13 mouse cellular contexts compared by ENCODE assay signal in genomic region chr6:128996054-128996767, GRCm38 (mm10). TPM values are rescaled to one million over a fixed set of nuclear protein-coding genes. Genes with fewer than 3 reads are reported as not detected.
A peak's percentile ranks its signal among the peaks of the same experiment; 100 is the strongest.
DNase-seq lines count a peak whose midpoint lies in the region; ATAC-seq and TF ChIP-seq lines count a peak whose summit lies in the region.
"Had no signal": no experiment of that assay in that cellular context is flagged by ENCODE, and none has a peak within 500 bp of the region (broad histone marks: within the 10 kb centered on the region; RNA-seq: fewer than 3 reads in every experiment).

No protein-coding gene starts in this region.

- no peak overlapping the region for H3K4me3 ChIP-seq in hindbrain, postnatal 0 days (ENCODE audit: low read length)
- H3K4me3 ChIP-seq in hindbrain, embryonic 11.5 days (ENCODE audit: low read depth, low read length): no peak overlapping the region
- peak overlapping the region; percentile 1; the same call in 1 of the 2 replicates for H3K4me3 ChIP-seq in intestine, embryonic 16.5 days (ENCODE audit: low read length)
- no peak overlapping the region for H3K4me3 ChIP-seq in neural tube, embryonic 15.5 days (replicated peaks)
- H3K4me3 ChIP-seq in forebrain, embryonic 11.5 days (ENCODE audit: low read depth, low read length): no peak overlapping the region
- H3K4me3 ChIP-seq: midbrain, embryonic 10.5 days had no signal

- no peaks in the 10 kb centered on the region for H3K27me3 ChIP-seq in hindbrain, postnatal 0 days (ENCODE audit: insufficient read depth, low read length)
- no peaks in the 10 kb centered on the region for H3K27me3 ChIP-seq in hindbrain, embryonic 11.5 days (ENCODE audit: control insufficient read depth, insufficient read depth, low read length)
- no peaks in the 10 kb centered on the region for H3K27me3 ChIP-seq in intestine, embryonic 16.5 days (replicated peaks; ENCODE audit: control insufficient read depth, insufficient read depth, low read length)
- H3K27me3 ChIP-seq in neural tube, embryonic 15.5 days (replicated peaks): no peaks in the 10 kb centered on the region; the same call in 1 of the 2 replicates
- no peaks in the 10 kb centered on the region; the same call in 1 of the 2 replicates for H3K27me3 ChIP-seq in forebrain, embryonic 11.5 days (ENCODE audit: control insufficient read depth, insufficient read depth, low read length)

- no peak overlapping the region for H3K27ac ChIP-seq in hindbrain, postnatal 0 days
- H3K27ac ChIP-seq in hindbrain, embryonic 11.5 days (ENCODE audit: low read depth, low read length): no peak overlapping the region
- peak overlapping the region; percentile 87 for H3K27ac ChIP-seq in intestine, embryonic 16.5 days (ENCODE audit: low read length)
- no peak overlapping the region for H3K27ac ChIP-seq in neural tube, embryonic 15.5 days (replicated peaks)
- H3K27ac ChIP-seq in forebrain, embryonic 11.5 days (ENCODE audit: low read depth, low read length): no peak overlapping the region
- H3K27ac ChIP-seq: midbrain, embryonic 10.5 days had no signal

- WGBS in hindbrain, postnatal 0 days: 74% methylated on average over 3 of the region's 3 CpGs
- 81% methylated on average over 3 of the region's 3 CpGs for WGBS in hindbrain, embryonic 11.5 days
- WGBS in intestine, embryonic 16.5 days: 53% methylated on average over 3 of the region's 3 CpGs
- WGBS in neural tube, embryonic 15.5 days: 56% methylated on average over 3 of the region's 3 CpGs
- WGBS in forebrain, embryonic 11.5 days: 68% methylated on average over 3 of the region's 3 CpGs

- TF ChIP-seq CTCF in hindbrain, postnatal 0 days (IDR thresholded peaks at IDR 0.05; ENCODE audit: low read depth): no peak

- H3K36me3 ChIP-seq in hindbrain, postnatal 0 days (ENCODE audit: insufficient read depth, low read length): no peaks in the 10 kb centered on the region
- H3K36me3 ChIP-seq in hindbrain, embryonic 11.5 days (ENCODE audit: control insufficient read depth, insufficient read depth, low read length): no peaks in the 10 kb centered on the region
- no peaks in the 10 kb centered on the region for H3K36me3 ChIP-seq in intestine, embryonic 16.5 days (ENCODE audit: control insufficient read depth, insufficient read depth, low read length)
- no peaks in the 10 kb centered on the region for H3K36me3 ChIP-seq in neural tube, embryonic 15.5 days
- no peaks in the 10 kb centered on the region for H3K36me3 ChIP-seq in forebrain, embryonic 11.5 days (ENCODE audit: control insufficient read depth, insufficient read depth, low read length)
- H3K36me3 ChIP-seq: midbrain, embryonic 10.5 days had no signal

- DNase-seq in hindbrain, postnatal 0 days (ENCODE audit: low spot score): peak; percentile 11
- no peak for DNase-seq in hindbrain, embryonic 11.5 days (ENCODE audit: low spot score)
- peak; percentile 17 for DNase-seq in Muller cell, postnatal 12 days (ENCODE audit: inconsistent ontology term)
- no peak for DNase-seq in urinary bladder, postnatal 10 days (ENCODE audit: low spot score)
- no peak for DNase-seq in embryo, embryonic 10.5 days (ENCODE audit: low spot score)
- no peak for DNase-seq in forebrain, embryonic 11.5 days (ENCODE audit: low spot score)
- DNase-seq: adrenal gland, adult 8-10 months; cerebellum, adult 9-10 months had no signal

- no peak for ATAC-seq in hindbrain, postnatal 0 days
- no peak for ATAC-seq in hindbrain, embryonic 11.5 days (ENCODE audit: low FRiP score)
- peak; percentile 22 for ATAC-seq in intestine, embryonic 16.5 days
- ATAC-seq in neural tube, embryonic 15.5 days (ENCODE audit: low FRiP score): no peak
- no peak for ATAC-seq in forebrain, embryonic 11.5 days (replicated peaks; ENCODE audit: low FRiP score)

- no peaks in the 10 kb centered on the region for H3K4me1 ChIP-seq in hindbrain, postnatal 0 days (ENCODE audit: insufficient read depth, low read length)
- H3K4me1 ChIP-seq in hindbrain, embryonic 11.5 days (replicated peaks; ENCODE audit: control insufficient read depth, insufficient read depth, low read length): no peaks in the 10 kb centered on the region
- H3K4me1 ChIP-seq in intestine, embryonic 16.5 days (ENCODE audit: control insufficient read depth, insufficient read depth, low read length): peaks cover 7% of the 10 kb centered on the region; the same call in 1 of the 2 replicates
- H3K4me1 ChIP-seq in neural tube, embryonic 15.5 days: peaks cover 12% of the 10 kb centered on the region; the same call in 1 of the 2 replicates
- no peaks in the 10 kb centered on the region; the same call in 1 of the 2 replicates for H3K4me1 ChIP-seq in forebrain, embryonic 11.5 days (replicated peaks; ENCODE audit: control insufficient read depth, insufficient read depth, low read length)

- H3K9ac ChIP-seq in hindbrain, postnatal 0 days (replicated peaks; ENCODE audit: low read length): no peak overlapping the region
- no peak overlapping the region for H3K9ac ChIP-seq in hindbrain, embryonic 11.5 days (ENCODE audit: low read depth, low read length)
- H3K9ac ChIP-seq in intestine, embryonic 16.5 days (ENCODE audit: low read depth, low read length): peak overlapping the region; percentile 33; the same call in 1 of the 2 replicates
- H3K9ac ChIP-seq in neural tube, embryonic 15.5 days (replicated peaks): no peak overlapping the region
- H3K9ac ChIP-seq in forebrain, embryonic 11.5 days (ENCODE audit: low read length): no peak overlapping the region

- H3K4me2 ChIP-seq in hindbrain, postnatal 0 days (ENCODE audit: low read depth, low read length): no peak overlapping the region
- no peak overlapping the region for H3K4me2 ChIP-seq in hindbrain, embryonic 11.5 days (replicated peaks; ENCODE audit: low read depth, low read length)
- H3K4me2 ChIP-seq in intestine, embryonic 16.5 days (ENCODE audit: low read depth, low read length): peak overlapping the region; percentile 24
- H3K4me2 ChIP-seq in neural tube, embryonic 15.5 days: peak overlapping the region; percentile 43
- no peak overlapping the region for H3K4me2 ChIP-seq in forebrain, embryonic 11.5 days (ENCODE audit: low read depth, low read length, severe bottlenecking)

- no peaks in the 10 kb centered on the region for H3K9me3 ChIP-seq in hindbrain, postnatal 0 days (ENCODE audit: low read length)
- H3K9me3 ChIP-seq in hindbrain, embryonic 11.5 days (ENCODE audit: control insufficient read depth, low read length): no peaks in the 10 kb centered on the region
- no peaks in the 10 kb centered on the region for H3K9me3 ChIP-seq in intestine, embryonic 16.5 days (ENCODE audit: control insufficient read depth, low read length)
- no peaks in the 10 kb centered on the region for H3K9me3 ChIP-seq in neural tube, embryonic 15.5 days (replicated peaks)
- no peaks in the 10 kb centered on the region for H3K9me3 ChIP-seq in forebrain, embryonic 11.5 days (ENCODE audit: control insufficient read depth, low read length)
- H3K9me3 ChIP-seq: midbrain, embryonic 10.5 days had no signal

RNA-seq across cellular contexts. Expression of gene Klrb1f, which starts 49.5 kb away (rescaled TPM):
- not detected in 2 replicates for total RNA-seq in hindbrain, postnatal 0 days (2014; rRNA removed)
- 0.24 and 0.40 TPM in 2 replicates for polyA plus RNA-seq in hindbrain, postnatal 0 days (2015; fragmentation: Nextera tagmentation; extraction: Ambion mirVana)
- polyA plus RNA-seq in hindbrain, embryonic 11.5 days (2014; fragmentation: Nextera tagmentation; extraction: Ambion mirVana): 0.70 TPM in 1 of 2 replicates, not detected in the other
- polyA plus RNA-seq in intestine, embryonic 16.5 days (2015; fragmentation: Nextera tagmentation; extraction: Ambion mirVana): 0.46 and 0.75 TPM in 2 replicates
- 0.58 and 0.78 TPM in 2 replicates for polyA plus RNA-seq in neural tube, embryonic 15.5 days (2015; fragmentation: Nextera tagmentation; extraction: Ambion mirVana)
- polyA plus RNA-seq in forebrain, embryonic 11.5 days (2014; fragmentation: Nextera tagmentation; extraction: Ambion mirVana): 0.23 TPM in 1 of 2 replicates, not detected in the other
- total RNA-seq: heart, adult 18-20 months; left cerebral cortex, postnatal 14 days had no signal

Comparison
In these comparisons a context has a peak if more than half of its experiments do, and no peak if none do; other contexts are left out.
1. DNase-seq: peak in hindbrain, postnatal 0 days (single experiment) and Muller cell, postnatal 12 days (single experiment); none in hindbrain, embryonic 11.5 days (single experiment), urinary bladder, postnatal 10 days (single experiment), embryo, embryonic 10.5 days (single experiment) and forebrain, embryonic 11.5 days (single experiment).
2. H3K4me2 ChIP-seq: peak in intestine, embryonic 16.5 days (single experiment) and neural tube, embryonic 15.5 days (single experiment); none in hindbrain, postnatal 0 days (single experiment), hindbrain, embryonic 11.5 days (single experiment) and forebrain, embryonic 11.5 days (single experiment).